Mouse (Mus musculus) limb, embryonic 11.5 days (tissue): ENCODE data around the gene Lipe. TPM values are rescaled to one million over a fixed set of nuclear protein-coding genes. Genes with fewer than 3 reads are reported as not detected.

ENCODE experiments used
- ATAC-seq: fragments of 200-750 bp; cut with Nextera tagmentation; 2 replicates; pipeline ENCODE4 v1.8.0; 2017; ENCODE audit warnings: low read depth; ENCODE audit not compliant: insufficient number of reproducible peaks, low FRiP score, low TSS enrichment
- DNase-seq: peaks from one replicate; pipeline ENCODE4 v3.0.0-alpha.2; 2015; ENCODE audit warnings: low spot score
- H3K27ac ChIP-seq: fragments of 300-500 bp; sonication (generic); replicated peaks from 2 replicates; pipeline ENCODE4 v1.5.1; 2014; ENCODE audit warnings: low read depth, mild to moderate bottlenecking, low read length
- H3K27me3 ChIP-seq: fragments of 300-500 bp; sonication (generic); 2 replicates; pipeline ENCODE4 v1.6.1; 2014; ENCODE audit warnings: mild to moderate bottlenecking, low read length, mixed read lengths; ENCODE audit not compliant: control insufficient read depth, insufficient read depth
- H3K36me3 ChIP-seq: fragments of 300-500 bp; sonication (generic); 2 replicates; pipeline ENCODE4 v1.6.1; 2014; ENCODE audit warnings: mild to moderate bottlenecking, low read length, moderate library complexity, mixed read lengths; ENCODE audit not compliant: control insufficient read depth, insufficient read depth
- H3K4me1 ChIP-seq: fragments of 300-500 bp; sonication (generic); 2 replicates; pipeline ENCODE4 v1.6.1; 2014; ENCODE audit warnings: low read length, mixed read lengths; ENCODE audit not compliant: control insufficient read depth, insufficient read depth
- H3K4me2 ChIP-seq: fragments of 300-500 bp; sonication (generic); 2 replicates; pipeline ENCODE4 v1.6.1; 2014; ENCODE audit warnings: low read depth, mild to moderate bottlenecking, moderate library complexity; ENCODE audit not compliant: severe bottlenecking
- H3K4me3 ChIP-seq: fragments of 300-500 bp; sonication (generic); 2 replicates; pipeline ENCODE4 v1.5.1; 2014; ENCODE audit warnings: low read depth, low read length
- H3K9ac ChIP-seq: fragments of 300-500 bp; sonication (generic); 2 replicates; pipeline ENCODE4 v1.6.1; 2014; ENCODE audit warnings: mild to moderate bottlenecking, low read length
- H3K9me3 ChIP-seq: fragments of 300-500 bp; sonication (generic); 2 replicates; pipeline ENCODE4 v1.6.1; 2016; ENCODE audit warnings: low read length; ENCODE audit not compliant: control insufficient read depth
- WGBS: fragments of 180-500 bp; shearing (Covaris S2); extraction: QIAGEN DNeasy Blood & Tissue Kit; methylation state at CpG from one replicate; pipeline ENCODE4 v1.1.7; 2014; 5-methylcytosine and 5-hydroxymethylcytosine counted together
- polyA plus RNA-seq: library from polyadenylated mRNA; unstranded; fragments of >200 nt; fragmentation: Nextera tagmentation; extraction: Ambion mirVana; gene quantifications from 2 replicates; pipeline ENCODE4 v1.2.1, GENCODE M21; 2014

Gene Lipe
- polyA plus RNA-seq, 1 experiment from 2014 or later, result 4.2 TPM

- Histone ChIP-seq H3K36me3 (no peaks in the 10 kb centered on the region), H3K4me3 (peak overlapping the region; percentile 72), H3K27ac (no peak overlapping the region), H3K4me1 (0 out of 2 replicates have a peak, but pooled peaks cover 6% of the 10 kb centered on the region), H3K27me3 (no peaks in the 10 kb centered on the region), H3K9ac (peak overlapping the region; percentile 59; the same call in 1 of the 2 replicates), H3K9me3 (no peaks in the 10 kb centered on the region), H3K4me2 (peak overlapping the region; percentile 81)
- WGBS, result 21% methylated on average over 7 of the region's 7 CpGs
- DNase-seq, result no peak
- no peak for ATAC-seq
Measured at GRCm38 (mm10) chr7:25394754-25395153, 3.8 kb downstream of the Lipe start.

- DNase-seq, result no peak
- H3K4me3 ChIP-seq, result no peak overlapping the region
- H3K4me1 ChIP-seq, result 0 out of 2 replicates have a peak, but pooled peaks cover 6% of the 10 kb centered on the region
- no peaks in the 10 kb centered on the region for H3K9me3 ChIP-seq
- no peaks in the 10 kb centered on the region for H3K36me3 ChIP-seq
- ATAC-seq, result no peak
- 79% methylated on average over 8 of the region's 8 CpGs for WGBS
- H3K4me2 ChIP-seq, result no peak overlapping the region
- no peaks in the 10 kb centered on the region for H3K27me3 ChIP-seq
- H3K9ac ChIP-seq, result no peak overlapping the region
- no peak overlapping the region for H3K27ac ChIP-seq
Measured at GRCm38 (mm10) chr7:25393451-25394210, 4.9 kb downstream of the Lipe start.

- Histone ChIP-seq H3K4me3 (no peak overlapping the region), H3K36me3 (no peaks in the 10 kb centered on the region), H3K4me1 (0 out of 2 replicates have a peak, but pooled peaks cover 4% of the 10 kb centered on the region), H3K27me3 (no peaks in the 10 kb centered on the region), H3K9ac (no peak overlapping the region), H3K27ac (no peak overlapping the region), H3K4me2 (no peak overlapping the region), H3K9me3 (no peaks in the 10 kb centered on the region)
- no peak for ATAC-seq
- WGBS, result 53% methylated on average over 7 of the region's 7 CpGs
- DNase-seq, result no peak
Measured at GRCm38 (mm10) chr7:25392851-25393250, 5.7 kb downstream of the Lipe start.

- Histone ChIP-seq H3K4me1 (0 out of 2 replicates have a peak, but pooled peaks cover 4% of the 10 kb centered on the region), H3K4me2 (no peak overlapping the region), H3K27me3 (no peaks in the 10 kb centered on the region), H3K27ac (no peak overlapping the region), H3K9ac (no peak overlapping the region), H3K4me3 (no peak overlapping the region), H3K36me3 (no peaks in the 10 kb centered on the region), H3K9me3 (no peaks in the 10 kb centered on the region)
- 73% methylated on average over 2 of the region's 2 CpGs for WGBS
- DNase-seq (no peak), ATAC-seq (no peak)
Measured at GRCm38 (mm10) chr7:25391856-25392453, 6.6 kb downstream of the Lipe start.

GRCm38 (mm10) chr7:25390986-25391385 is 7.5 kb downstream of the Lipe start:
- no peaks in the 10 kb centered on the region for H3K27me3 ChIP-seq
- DNase-seq (no peak), ATAC-seq (no peak)
- H3K36me3 ChIP-seq, result no peaks in the 10 kb centered on the region
- no peaks in the 10 kb centered on the region for H3K9me3 ChIP-seq
- no peak overlapping the region for H3K4me2 ChIP-seq
- H3K9ac ChIP-seq, result no peak overlapping the region
- 0 out of 2 replicates have a peak, but pooled peaks cover 4% of the 10 kb centered on the region for H3K4me1 ChIP-seq
- H3K27ac ChIP-seq, result no peak overlapping the region
- H3K4me3 ChIP-seq, result no peak overlapping the region
- 45% methylated on average over 2 of the region's 2 CpGs for WGBS

- Histone ChIP-seq H3K4me2 (no peak overlapping the region), H3K9ac (no peak overlapping the region), H3K36me3 (peaks cover 2% of the 10 kb centered on the region; the same call in 1 of the 2 replicates), H3K4me1 (0 out of 2 replicates have a peak, but pooled peaks cover 4% of the 10 kb centered on the region), H3K4me3 (no peak overlapping the region), H3K27me3 (no peaks in the 10 kb centered on the region), H3K9me3 (no peaks in the 10 kb centered on the region), H3K27ac (no peak overlapping the region)
- 53% methylated on average over 8 of the region's 8 CpGs for WGBS
- ATAC-seq (no peak), DNase-seq (no peak)
Measured at GRCm38 (mm10) chr7:25390054-25390770, 8.3 kb downstream of the Lipe start.

GRCm38 (mm10) chr7:25388916-25389315 is 9.6 kb downstream of the Lipe start:
- H3K4me3 ChIP-seq, result no peak overlapping the region
- ATAC-seq, result no peak
- no peak overlapping the region for H3K27ac ChIP-seq
- H3K27me3 ChIP-seq, result no peaks in the 10 kb centered on the region
- peaks cover 6% of the 10 kb centered on the region; the same call in 1 of the 2 replicates for H3K36me3 ChIP-seq
- no peak for DNase-seq
- no peaks in the 10 kb centered on the region for H3K9me3 ChIP-seq
- H3K4me1 ChIP-seq, result no peaks in the 10 kb centered on the region
- 89% methylated on average over 7 of the region's 7 CpGs for WGBS
- H3K9ac ChIP-seq, result no peak overlapping the region
- no peak overlapping the region for H3K4me2 ChIP-seq

GRCm38 (mm10) chr7:25387811-25388440 is 10.6 kb downstream of the Lipe start:
- Histone ChIP-seq H3K9me3 (no peaks in the 10 kb centered on the region), H3K4me3 (no peak overlapping the region), H3K27me3 (no peaks in the 10 kb centered on the region), H3K36me3 (peaks cover 8% of the 10 kb centered on the region; the same call in 1 of the 2 replicates), H3K4me1 (no peaks in the 10 kb centered on the region), H3K4me2 (no peak overlapping the region), H3K27ac (no peak overlapping the region), H3K9ac (no peak overlapping the region)
- DNase-seq (no peak), ATAC-seq (no peak)
- WGBS, result 93% methylated on average over 18 of the region's 18 CpGs
